Mouse (Mus musculus) hindbrain, postnatal 0 days (tissue): ENCODE measurements around the gene Cebpe. TPM values are rescaled to one million over a fixed set of nuclear protein-coding genes. Genes with fewer than 3 reads are reported as not detected.

Experiments
- ATAC-seq: fragments of 200-750 bp; cut with Nextera tagmentation; 2 replicates; pipeline ENCODE4 v1.8.0; 2017; ENCODE audit warnings: mild to moderate bottlenecking, moderate TSS enrichment, moderate library complexity
- DNase-seq: peaks from one replicate; pipeline ENCODE4 v3.0.0-alpha.2; 2015; ENCODE audit warnings: low spot score
- H3K27ac ChIP-seq: fragments of 300-500 bp; sonication (generic); 2 replicates; pipeline ENCODE4 v1.5.1; 2014; ENCODE audit warnings: mild to moderate bottlenecking
- H3K27me3 ChIP-seq: fragments of 300-500 bp; sonication (generic); 2 replicates; pipeline ENCODE4 v1.6.1; 2014; ENCODE audit warnings: low read length, mixed read lengths; ENCODE audit not compliant: insufficient read depth
- H3K36me3 ChIP-seq: fragments of 300-500 bp; sonication (generic); 2 replicates; pipeline ENCODE4 v1.6.1; 2014; ENCODE audit warnings: low read length, mixed read lengths; ENCODE audit not compliant: insufficient read depth
- H3K4me1 ChIP-seq: fragments of 300-500 bp; sonication (generic); 2 replicates; pipeline ENCODE4 v1.6.1; 2014; ENCODE audit warnings: antibody characterized with exemption, low read length, mixed read lengths; ENCODE audit not compliant: insufficient read depth
- H3K4me2 ChIP-seq: fragments of 300-500 bp; sonication (generic); 2 replicates; pipeline ENCODE4 v1.6.1; 2014; ENCODE audit warnings: low read depth, mild to moderate bottlenecking, low read length, moderate library complexity, mixed read lengths
- H3K4me3 ChIP-seq: fragments of 300-500 bp; sonication (generic); 2 replicates; pipeline ENCODE4 v1.5.1; 2014; ENCODE audit warnings: low read length
- H3K9ac ChIP-seq: fragments of 300-500 bp; sonication (generic); replicated peaks from 2 replicates; pipeline ENCODE4 v1.6.1; 2014; ENCODE audit warnings: mild to moderate bottlenecking, low read length, moderate library complexity, mixed read lengths
- H3K9me3 ChIP-seq: fragments of 300-500 bp; sonication (generic); 2 replicates; pipeline ENCODE4 v1.6.1; 2016; ENCODE audit warnings: low read length, mixed read lengths
- CTCF ChIP-seq: IDR thresholded peaks from 2 replicates; pipeline ENCODE4 v1.5.1; 2016; ENCODE audit warnings: antibody characterized with exemption, control low read depth, low read depth
- WGBS: fragments of 180-500 bp; shearing (Covaris S2); extraction: QIAGEN DNeasy Blood & Tissue Kit; methylation state at CpG from one replicate; pipeline ENCODE4 v1.1.7; 2014; 5-methylcytosine and 5-hydroxymethylcytosine counted together
- polyA plus RNA-seq: library from polyadenylated mRNA; unstranded; fragments of >200 nt; fragmentation: Nextera tagmentation; extraction: Ambion mirVana; gene quantifications from 2 replicates; pipeline ENCODE4 v1.2.1, GENCODE M21; 2015
- total RNA-seq: library from RNA; depleted of rRNA; stranded (reverse); fragments of >200 nt; gene quantifications from 2 replicates; pipeline ENCODE4 v1.2.3, GENCODE M21; 2014; rRNA removed

Cebpe gene
- total and polyA plus RNA-seq, 2 experiments from 2014 or later, result not detected

DNA sequence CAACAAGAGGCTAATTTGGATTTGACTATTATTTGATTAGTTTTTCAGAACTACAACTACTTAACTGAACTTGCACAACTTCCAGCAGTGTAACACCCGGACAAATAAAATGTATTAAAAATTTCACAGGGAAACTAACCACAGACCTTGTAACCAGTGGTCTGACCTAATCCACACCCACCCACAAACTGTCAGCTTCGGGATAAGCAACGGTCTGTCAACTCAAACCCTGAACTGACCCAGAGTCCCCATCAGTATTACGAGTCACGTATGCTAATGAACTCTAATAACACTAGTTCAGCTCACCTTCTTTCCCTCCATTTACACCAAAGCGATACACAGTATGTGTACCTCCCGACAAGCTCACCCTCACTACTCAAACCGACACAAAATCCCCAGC is 26.5 kb downstream of the Cebpe start:
- H3K4me3 ChIP-seq, result peak overlapping the region; percentile 91
- peaks cover 8% of the 10 kb centered on the region for H3K36me3 ChIP-seq
- ATAC-seq (no peak), DNase-seq (no peak)
- H3K4me1 ChIP-seq, result peaks cover 10% of the 10 kb centered on the region; the same call in 1 of the 2 replicates
- no peaks in the 10 kb centered on the region for H3K9me3 ChIP-seq
- no peaks in the 10 kb centered on the region for H3K27me3 ChIP-seq
- peak overlapping the region; percentile 91 for H3K4me2 ChIP-seq
- peak overlapping the region; percentile 95 for H3K9ac ChIP-seq
- H3K27ac ChIP-seq, result peak overlapping the region; percentile 98; the same call in 1 of the 2 replicates
- 12% methylated on average over 8 of the region's 8 CpGs for WGBS
- no peak for TF ChIP-seq CTCF

- 0 out of 2 replicates have a peak, but pooled peaks cover 6% of the 10 kb centered on the region for H3K4me1 ChIP-seq
- 78% methylated on average over 3 of the region's 3 CpGs for WGBS
- no peaks in the 10 kb centered on the region for H3K27me3 ChIP-seq
- no peak for TF ChIP-seq CTCF
- H3K4me3 ChIP-seq, result no peak overlapping the region
- no peak overlapping the region for H3K27ac ChIP-seq
- H3K9me3 ChIP-seq, result no peaks in the 10 kb centered on the region
- no peak for ATAC-seq
- H3K4me2 ChIP-seq, result no peak overlapping the region
- H3K36me3 ChIP-seq, result peaks cover 11% of the 10 kb centered on the region
- no peak overlapping the region for H3K9ac ChIP-seq
- no peak for DNase-seq
Observed at GRCm38 (mm10) chr14:54682396-54682795, 29.6 kb downstream of the Cebpe start.

- Histone ChIP-seq H3K4me3 (no peak overlapping the region), H3K27me3 (no peaks in the 10 kb centered on the region), H3K9me3 (no peaks in the 10 kb centered on the region), H3K4me2 (no peak overlapping the region), H3K9ac (no peak overlapping the region), H3K27ac (no peak overlapping the region), H3K36me3 (peaks cover 34% of the 10 kb centered on the region), H3K4me1 (no peaks in the 10 kb centered on the region)
- no peak for TF ChIP-seq CTCF
- ATAC-seq (no peak), DNase-seq (no peak)
- WGBS, result 82% methylated on average over 16 of the region's 16 CpGs
Observed at GRCm38 (mm10) chr14:54678657-54679304, 33.2 kb downstream of the Cebpe start.

DNA sequence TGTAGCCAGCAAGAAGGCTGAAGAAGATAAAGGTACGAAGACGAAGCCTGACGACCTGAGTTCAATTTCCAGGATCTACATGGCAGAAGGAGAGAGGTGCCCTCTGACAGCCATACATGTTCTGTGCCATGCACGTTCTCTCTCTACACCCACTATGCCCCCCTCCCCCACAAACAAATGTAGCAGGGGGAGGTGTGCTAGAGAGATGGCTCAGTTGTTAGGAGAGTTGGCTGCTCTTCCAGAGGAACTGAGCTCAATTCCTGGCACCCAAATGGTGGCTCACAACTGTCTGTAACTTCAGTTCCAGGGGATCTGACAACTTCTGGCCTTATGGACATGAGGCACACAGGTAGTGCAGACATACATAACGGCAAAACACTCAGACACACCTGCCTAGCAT is 35.7 kb downstream of the Cebpe start:
- ATAC-seq (no peak), DNase-seq (no peak)
- 85% methylated on average over 5 of the region's 5 CpGs for WGBS
- peaks cover 50% of the 10 kb centered on the region for H3K36me3 ChIP-seq
- TF ChIP-seq CTCF, result no peak
- no peaks in the 10 kb centered on the region for H3K4me1 ChIP-seq
- H3K27me3 ChIP-seq, result no peaks in the 10 kb centered on the region
- no peak overlapping the region for H3K27ac ChIP-seq
- no peak overlapping the region for H3K9ac ChIP-seq
- H3K4me2 ChIP-seq, result no peak overlapping the region
- H3K4me3 ChIP-seq, result no peak overlapping the region
- H3K9me3 ChIP-seq, result no peaks in the 10 kb centered on the region

DNA sequence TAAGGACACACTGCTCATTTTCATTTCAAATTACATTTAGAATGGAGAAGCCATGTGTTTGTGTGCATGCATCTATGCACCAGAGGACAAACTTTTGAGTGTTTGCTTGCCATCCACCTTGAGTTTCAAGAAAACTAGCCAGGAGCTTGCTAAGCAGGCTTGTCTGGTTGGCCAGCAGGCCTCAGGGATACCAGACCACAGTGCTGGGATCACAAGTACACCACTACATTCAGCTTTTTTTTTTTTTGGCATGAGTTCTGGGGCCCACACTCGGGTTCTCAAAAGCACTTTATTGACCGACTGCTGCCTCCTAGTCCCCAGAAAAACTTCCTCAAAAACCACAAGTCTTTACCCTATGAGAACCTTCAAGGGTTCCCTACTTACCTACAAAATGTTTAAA is 37.7 kb downstream of the Cebpe start:
- no peak overlapping the region for H3K27ac ChIP-seq
- no peak overlapping the region for H3K4me2 ChIP-seq
- H3K36me3 ChIP-seq, result peaks cover 49% of the 10 kb centered on the region
- no peaks in the 10 kb centered on the region for H3K9me3 ChIP-seq
- H3K27me3 ChIP-seq, result no peaks in the 10 kb centered on the region
- no peak for TF ChIP-seq CTCF
- ATAC-seq, result no peak
- WGBS, result 65% methylated on average over 2 of the region's 2 CpGs
- H3K4me1 ChIP-seq, result no peaks in the 10 kb centered on the region
- H3K9ac ChIP-seq, result no peak overlapping the region
- DNase-seq, result no peak
- H3K4me3 ChIP-seq, result no peak overlapping the region

GRCm38 (mm10) chr14:54669381-54669780 is 42.6 kb downstream of the Cebpe start:
- WGBS, result 78% methylated on average over 4 of the region's 4 CpGs

DNA sequence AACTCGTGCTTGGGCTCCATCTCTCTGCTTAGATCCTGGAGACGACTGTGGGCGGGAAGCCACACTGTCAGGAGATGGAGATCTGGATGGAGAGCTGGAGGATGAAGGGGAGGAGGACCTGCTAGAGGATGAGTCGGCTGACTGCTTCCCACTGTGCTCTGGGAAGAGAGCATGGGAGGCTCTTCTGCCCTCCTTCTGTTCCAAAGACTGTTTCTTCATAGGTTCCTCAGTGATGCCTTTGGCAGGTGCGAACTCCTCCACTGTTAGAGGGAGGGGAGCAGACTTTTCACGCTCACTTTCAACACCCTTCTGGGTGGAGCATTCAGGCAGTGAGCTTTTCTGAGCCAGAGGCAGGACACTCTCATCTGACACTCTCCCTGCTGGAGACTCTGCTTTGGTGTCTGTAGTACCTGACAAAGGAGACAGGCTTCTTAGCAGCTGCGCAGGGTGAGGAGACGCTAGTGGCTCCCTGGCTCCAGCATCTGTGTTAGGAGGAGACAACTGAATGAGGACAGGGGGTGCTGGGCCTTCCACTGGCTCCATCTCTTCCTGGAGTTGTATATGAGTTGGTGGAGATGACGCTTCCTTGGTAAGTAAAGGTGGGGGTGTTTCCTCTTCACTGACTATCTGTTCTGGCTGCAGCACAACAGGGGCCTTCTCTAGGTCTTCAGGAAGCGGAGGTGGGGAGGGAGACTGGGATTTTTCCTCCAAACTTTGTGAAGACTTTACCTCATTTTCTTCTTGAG is 47.3 kb downstream of the Cebpe start:
- Histone ChIP-seq H3K4me3 (no peak overlapping the region), H3K9me3 (no peaks in the 10 kb centered on the region), H3K9ac (no peak overlapping the region), H3K27ac (no peak overlapping the region), H3K36me3 (peaks cover 74% of the 10 kb centered on the region), H3K4me1 (no peaks in the 10 kb centered on the region), H3K27me3 (no peaks in the 10 kb centered on the region), H3K4me2 (no peak overlapping the region)
- DNase-seq, result no peak
- ATAC-seq, result no peak
- 91% methylated on average over 10 of the region's 10 CpGs for WGBS
- TF ChIP-seq CTCF, result no peak

More at GRCm38 (mm10) chr14:54669381-54669780, 42.6 kb downstream of the Cebpe start:
- Histone ChIP-seq H3K27ac (no peak overlapping the region), H3K27me3 (no peaks in the 10 kb centered on the region), H3K4me2 (no peak overlapping the region), H3K4me3 (no peak overlapping the region), H3K9ac (no peak overlapping the region), H3K9me3 (no peaks in the 10 kb centered on the region), H3K4me1 (no peaks in the 10 kb centered on the region), H3K36me3 (peaks cover 56% of the 10 kb centered on the region)
- DNase-seq (peak; percentile 26), ATAC-seq (no peak)
- TF ChIP-seq CTCF, result peak; percentile 67

Other genes starting within 250 kb of the Cebpe start
- 57.7 and 62.5 TPM in 2 replicates for gene Lrp10, start 248.0 kb downstream of the Cebpe start, total RNA-seq
- 36.0 and 38.8 TPM in 2 replicates for gene Lrp10, start 248.0 kb downstream of the Cebpe start, polyA plus RNA-seq
- 28.1 and 32.8 TPM in 2 replicates for gene Rem2, start 236.1 kb downstream of the Cebpe start, total RNA-seq
- 25.2 and 25.3 TPM in 2 replicates for gene Rem2, start 236.1 kb downstream of the Cebpe start, polyA plus RNA-seq
- 62.4 and 63.7 TPM in 2 replicates for gene Prmt5, start 194.6 kb downstream of the Cebpe start, total RNA-seq
- gene Prmt5, start 194.6 kb downstream of the Cebpe start, polyA plus RNA-seq, result 76.1 and 76.2 TPM in 2 replicates
- gene Haus4, start 157.6 kb downstream of the Cebpe start, total RNA-seq, result 19.1 and 28.9 TPM in 2 replicates
- gene Haus4, start 157.6 kb downstream of the Cebpe start, polyA plus RNA-seq, result 21.2 and 23.8 TPM in 2 replicates
- 9.8 and 11.2 TPM in 2 replicates for gene Ajuba, start 134.6 kb downstream of the Cebpe start, total RNA-seq
- gene Ajuba, start 134.6 kb downstream of the Cebpe start, polyA plus RNA-seq, result 5.7 and 6.1 TPM in 2 replicates
- gene 4931414P19Rik, start 106.2 kb downstream of the Cebpe start, total RNA-seq, result 4.8 and 6.8 TPM in 2 replicates
- gene 4931414P19Rik, start 106.2 kb downstream of the Cebpe start, polyA plus RNA-seq, result 2.5 and 3.9 TPM in 2 replicates
- 181 and 204 TPM in 2 replicates for gene Psmb5, start 94.2 kb downstream of the Cebpe start, total RNA-seq
- 411 and 417 TPM in 2 replicates for gene Psmb5, start 94.2 kb downstream of the Cebpe start, polyA plus RNA-seq
- 0.05 TPM in 1 of 2 replicates, not detected in the other for gene Psmb11, start 90.7 kb downstream of the Cebpe start, total RNA-seq
- gene Psmb11, start 90.7 kb downstream of the Cebpe start, polyA plus RNA-seq, result 0.16 and 0.21 TPM in 2 replicates
- gene Gm17606, start 71.2 kb downstream of the Cebpe start, total RNA-seq, result not detected in 2 replicates
- gene Gm17606, start 71.2 kb downstream of the Cebpe start, polyA plus RNA-seq, result not detected in 2 replicates
- gene Cdh24, start 70.8 kb downstream of the Cebpe start, total RNA-seq, result 42.7 and 49.2 TPM in 2 replicates
- gene Cdh24, start 70.8 kb downstream of the Cebpe start, polyA plus RNA-seq, result 7.2 and 7.6 TPM in 2 replicates
- 29.6 and 37.9 TPM in 2 replicates for gene 1700123O20Rik, start 26.0 kb downstream of the Cebpe start, total RNA-seq
- gene 1700123O20Rik, start 26.0 kb downstream of the Cebpe start, polyA plus RNA-seq, result 64.1 and 67.7 TPM in 2 replicates
- gene Acin1, start 25.2 kb downstream of the Cebpe start, total RNA-seq, result 101 and 118 TPM in 2 replicates
- gene Acin1, start 25.2 kb downstream of the Cebpe start, polyA plus RNA-seq, result 102 and 106 TPM in 2 replicates
- gene Gm29776, start 13.3 kb downstream of the Cebpe start, total RNA-seq, result 0.31 and 0.61 TPM in 2 replicates
- gene Gm29776, start 13.3 kb downstream of the Cebpe start, polyA plus RNA-seq, result 0.26 and 0.28 TPM in 2 replicates
- 8.9 and 10.6 TPM in 2 replicates for gene Slc7a8, start 69.8 kb upstream of the Cebpe start, total RNA-seq
- gene Slc7a8, start 69.8 kb upstream of the Cebpe start, polyA plus RNA-seq, result 7.9 and 9.3 TPM in 2 replicates
- gene Rnf212b, start 102.0 kb upstream of the Cebpe start, total RNA-seq, result not detected in 2 replicates
- not detected in 2 replicates for gene Rnf212b, start 102.0 kb upstream of the Cebpe start, polyA plus RNA-seq
- gene Homez, start 158.8 kb upstream of the Cebpe start, total RNA-seq, result 7.8 and 9.6 TPM in 2 replicates
- 9.0 and 9.3 TPM in 2 replicates for gene Homez, start 158.8 kb upstream of the Cebpe start, polyA plus RNA-seq
- gene Ppp1r3e, start 165.4 kb upstream of the Cebpe start, total RNA-seq, result 21.3 and 26.5 TPM in 2 replicates
- gene Ppp1r3e, start 165.4 kb upstream of the Cebpe start, polyA plus RNA-seq, result 4.0 and 5.1 TPM in 2 replicates
- gene Bcl2l2, start 171.2 kb upstream of the Cebpe start, total RNA-seq, result 28.4 and 37.1 TPM in 2 replicates
- 4.3 and 4.6 TPM in 2 replicates for gene Bcl2l2, start 171.2 kb upstream of the Cebpe start, polyA plus RNA-seq
- 3.0 and 6.8 TPM in 2 replicates for gene Gm20521, start 171.3 kb upstream of the Cebpe start, total RNA-seq
- gene Gm20521, start 171.3 kb upstream of the Cebpe start, polyA plus RNA-seq, result 1.3 and 1.9 TPM in 2 replicates
- gene Pabpn1, start 180.3 kb upstream of the Cebpe start, total RNA-seq, result 88.1 and 109 TPM in 2 replicates
- gene Pabpn1, start 180.3 kb upstream of the Cebpe start, polyA plus RNA-seq, result 145 and 154 TPM in 2 replicates
- 605 and 606 TPM in 2 replicates for gene Slc22a17, start 201.0 kb upstream of the Cebpe start, total RNA-seq
- gene Slc22a17, start 201.0 kb upstream of the Cebpe start, polyA plus RNA-seq, result 349 and 369 TPM in 2 replicates
- 38.0 and 43.1 TPM in 2 replicates for gene Efs, start 214.0 kb upstream of the Cebpe start, total RNA-seq
- gene Efs, start 214.0 kb upstream of the Cebpe start, polyA plus RNA-seq, result 12.9 and 13.8 TPM in 2 replicates
- gene Il25, start 220.5 kb upstream of the Cebpe start, total RNA-seq, result not detected in 2 replicates
- gene Il25, start 220.5 kb upstream of the Cebpe start, polyA plus RNA-seq, result 0.95 and 1.2 TPM in 2 replicates
- 62.6 and 74.1 TPM in 2 replicates for gene Cmtm5, start 224.1 kb upstream of the Cebpe start, total RNA-seq
- 44.8 and 52.1 TPM in 2 replicates for gene Cmtm5, start 224.1 kb upstream of the Cebpe start, polyA plus RNA-seq